Mouse (Mus musculus) embryonic stem cell, embryonic (primary cell): ENCODE measurements around the gene Erp27.

ENCODE experiments used
- CTCF ChIA-PET, 4 experiments: fragments of 300-600 bp in 2 of 4; fragments of 350-600 bp in 2 of 4; sonication (Branson Sonifier 250); formaldehyde crosslinking; loops; one replicate each; lab custom pipeline; 2022; ENCODE audit warnings: inconsistent platforms in 2 of 4; lab: Charles Lee
- POLR2A ChIA-PET, 4 experiments: fragments of 300-600 bp in 2 of 4; fragments of 350-600 bp in 2 of 4; sonication (Branson Sonifier 250); formaldehyde crosslinking; loops; one replicate each; lab custom pipeline; 2022; ENCODE audit warnings: antibody characterized with exemption in 4 of 4, inconsistent platforms in 1 of 4; lab: Charles Lee

Erp27 gene

DNA sequence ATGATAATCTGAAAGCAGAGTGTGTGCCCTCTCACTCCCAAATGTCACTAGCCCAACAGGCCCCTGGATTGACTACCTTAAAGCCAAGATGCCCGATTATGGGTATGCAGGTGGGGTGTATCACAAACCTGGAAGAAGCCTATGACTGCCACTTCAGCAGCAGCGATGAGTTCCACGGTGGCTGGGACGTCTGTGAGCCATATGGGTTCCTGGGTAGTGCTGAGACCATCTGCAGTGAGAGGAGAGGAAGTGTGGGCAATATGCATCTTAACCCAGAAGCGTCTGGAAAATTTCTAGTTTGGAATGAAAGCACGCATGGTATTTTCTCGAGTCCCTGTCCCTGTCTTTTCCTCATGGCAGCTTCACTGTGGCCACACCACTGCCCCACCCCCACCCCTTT is 379 bp downstream of the Erp27 start:
- POLR2A ChIA-PET: interaction anchor here in 1 of 4 experiments (1.1 to 2.3 kb wide), 2 partner anchors 8 to 44 kb away, joined by 4 to 6 read pairs; no protein-coding TSS in a partner anchor
- CTCF ChIA-PET: interaction anchor here in 1 of 4 experiments (1.4 to 1.9 kb wide), 2 partner anchors 60 to 74 kb away, joined by 4 to 10 read pairs; no protein-coding TSS in a partner anchor

DNA sequence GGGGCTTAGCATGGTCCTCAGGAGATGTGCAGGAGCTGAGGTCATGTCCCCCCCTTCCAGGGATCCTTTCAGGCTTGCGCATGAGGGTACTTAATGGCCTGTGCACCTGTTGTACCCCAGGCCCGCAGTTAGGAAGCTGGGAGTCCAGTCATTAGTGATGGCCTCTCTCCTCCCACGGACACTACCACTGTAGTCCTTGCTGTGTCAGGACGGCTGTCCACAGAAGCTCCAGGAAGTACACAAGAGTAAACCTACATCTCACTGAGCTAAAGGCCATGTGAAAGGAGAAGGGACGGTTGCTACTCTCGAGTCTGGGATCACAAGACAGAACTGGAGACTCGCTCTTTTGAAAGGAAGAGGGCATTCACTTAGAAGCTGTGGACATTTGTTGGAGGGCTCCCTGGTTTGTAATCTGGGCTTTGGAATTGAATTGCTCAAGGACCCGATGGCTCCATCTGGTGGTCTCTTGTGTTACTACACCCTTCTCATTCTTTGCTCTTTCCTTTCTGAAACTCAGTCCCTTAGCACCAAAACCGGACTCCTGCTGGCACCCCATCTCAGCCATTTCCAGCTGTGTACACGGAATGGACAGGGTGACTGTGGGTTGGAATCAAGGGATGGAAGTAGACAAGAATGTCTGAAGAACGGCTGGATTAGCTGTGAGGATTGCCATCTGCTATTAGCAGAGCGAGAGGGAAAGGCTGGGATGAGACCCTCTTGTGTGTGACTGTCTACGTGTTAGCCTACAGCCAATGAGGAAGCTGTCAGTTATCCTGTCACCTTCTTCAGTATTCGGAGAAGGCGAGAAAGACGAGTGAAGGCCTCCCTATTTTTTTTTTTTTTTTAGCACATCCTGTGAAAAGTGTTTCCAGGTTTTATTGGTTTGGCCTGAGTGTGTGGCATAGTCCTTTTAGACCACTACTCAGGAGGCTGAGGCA is 1.4 kb downstream of the Erp27 start:
- ChIA-PET CTCF (interaction anchor here in 3 of 4 experiments (0.9 to 2.3 kb wide), 9 partner anchors 9 to 73 kb away, joined by 3 to 10 read pairs (median 6); partner anchors contain the start of gene Arhgdib (in 1 of the 3)), POLR2A (interaction anchor here in 2 of 4 experiments (0.6 to 2.3 kb wide), 8 partner anchors 11 to 117 kb away, joined by 3 to 12 read pairs (median 4); partner anchors contain the start of gene Hist4h4 (in 2 of the 2))

DNA sequence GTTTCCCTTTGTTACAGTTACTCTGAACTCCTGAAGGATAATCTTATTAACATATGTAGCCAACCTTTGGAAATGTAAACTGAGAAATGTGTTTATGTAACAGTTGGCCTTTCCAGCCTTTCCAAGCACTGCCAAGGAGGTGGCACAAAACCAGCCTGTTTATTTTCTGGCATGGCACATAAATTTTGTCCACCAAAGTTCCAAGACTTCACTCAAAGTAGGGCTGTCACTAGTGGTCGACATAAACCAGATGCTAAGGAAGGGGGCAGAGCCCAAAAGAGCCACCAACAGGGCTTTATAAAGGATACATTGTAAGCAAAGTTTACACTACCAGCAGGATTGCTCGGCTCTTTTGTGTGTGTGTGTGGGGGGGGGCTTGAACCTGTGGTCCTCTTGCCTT is 4.1 kb downstream of the Erp27 start:
- POLR2A ChIA-PET: interaction anchor here in 1 of 4 experiments (0.6 kb wide), 1 partner anchor 9 kb away, joined by 3 read pairs; no protein-coding TSS in a partner anchor
- CTCF ChIA-PET: no interaction called here

DNA sequence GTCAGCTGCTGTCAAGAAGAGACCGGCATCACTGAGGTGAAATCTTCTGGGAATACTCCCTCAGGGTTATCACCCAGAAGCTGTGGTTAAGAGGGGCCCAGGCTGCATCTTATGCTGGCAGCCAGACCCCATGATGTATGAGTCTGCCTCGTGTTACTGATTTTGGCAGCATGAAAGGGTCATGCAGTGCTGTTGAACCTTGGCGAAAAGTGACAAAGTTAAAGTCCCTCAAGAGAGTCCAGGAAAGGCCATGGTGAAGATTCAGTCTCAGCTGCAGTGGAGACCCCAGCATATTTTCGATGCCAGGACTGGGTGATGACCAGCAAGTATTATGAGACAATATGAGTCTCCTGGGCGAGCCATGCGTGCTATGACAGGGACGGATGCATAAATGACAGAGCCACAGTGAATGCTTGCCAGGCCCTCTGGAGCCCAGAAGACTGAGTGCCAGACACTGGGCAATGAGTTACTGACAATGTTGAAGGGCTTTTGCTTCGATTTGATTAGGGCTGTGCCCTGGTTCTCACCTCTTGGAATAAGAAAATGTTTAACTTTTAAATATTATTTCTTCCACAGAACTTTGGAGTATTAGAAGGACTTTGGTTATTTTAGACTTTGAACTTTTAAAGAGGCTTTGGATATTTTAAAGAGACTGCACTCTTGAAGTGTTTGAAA is 6.1 kb downstream of the Erp27 start:
- CTCF ChIA-PET: no interaction called here
- POLR2A ChIA-PET: no interaction called here

DNA sequence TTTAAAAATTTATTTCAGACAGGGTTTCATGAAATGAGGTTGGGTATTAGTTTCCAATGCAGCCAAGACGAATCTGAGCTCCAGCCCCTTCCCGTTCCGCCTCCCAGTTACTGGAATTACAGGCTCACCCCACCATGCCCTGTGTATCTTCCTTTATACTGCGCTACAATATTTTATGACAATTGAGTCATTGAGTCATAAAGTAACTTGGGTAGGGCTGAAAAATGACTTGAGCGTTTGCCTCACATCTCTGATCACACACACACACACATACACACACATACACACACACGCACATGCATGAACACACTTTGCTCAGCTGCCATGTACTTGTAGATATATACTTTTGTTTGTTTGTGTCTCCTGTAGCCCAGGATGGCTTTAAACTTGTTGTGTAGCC is 7.7 kb downstream of the Erp27 start:
- CTCF ChIA-PET: interaction anchor here in 1 of 4 experiments (1.7 kb wide), 1 partner anchor 66 kb away, joined by 4 read pairs; no protein-coding TSS in a partner anchor
- POLR2A ChIA-PET: interaction anchor here in 3 of 4 experiments (0.6 to 1.2 kb wide), 7 partner anchors 10 to 111 kb away, joined by 3 to 5 read pairs (median 3); partner anchors contain the start of genes Hist4h4 (in 2 of the 3), BC049715 (in 1 of the 3), Pde6h (in 1 of the 3) and Wbp11 (in 1 of the 3)

DNA sequence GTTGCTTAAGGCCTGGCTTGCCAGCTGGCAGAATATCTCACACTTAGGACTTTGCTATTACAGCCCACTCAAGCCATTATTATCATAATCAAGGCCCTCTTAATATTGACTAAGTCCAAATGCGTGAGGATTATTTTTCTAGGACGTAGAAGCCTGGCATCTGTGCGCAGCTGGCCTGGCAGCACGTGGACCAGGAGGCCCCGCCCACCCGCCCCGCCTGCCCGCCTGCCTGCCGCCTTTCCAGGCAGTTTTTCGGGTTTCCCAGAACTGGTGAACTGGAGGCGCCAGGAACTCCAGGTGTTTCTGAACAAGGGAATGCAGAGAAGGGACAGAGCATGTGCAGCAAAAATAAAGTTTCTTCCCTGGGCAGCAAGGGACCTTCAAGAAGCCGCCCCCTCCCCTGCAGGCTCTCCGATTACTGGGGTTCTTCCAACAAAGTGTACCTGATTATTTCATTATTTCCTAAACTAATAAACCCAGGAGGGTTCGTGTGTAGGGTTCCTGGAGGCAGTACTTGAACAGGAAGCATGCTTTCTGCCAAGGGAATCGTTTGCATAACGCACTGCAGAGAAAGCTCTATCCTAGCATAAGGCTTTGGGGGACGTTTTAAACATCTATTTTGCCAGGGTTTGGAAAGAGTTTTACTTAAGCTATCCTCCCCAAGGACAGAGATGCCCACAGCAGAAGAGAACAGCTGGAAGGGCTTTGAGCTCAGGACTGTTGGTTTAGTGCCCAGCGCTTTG is 8.4 kb downstream of the Erp27 start:
- POLR2A ChIA-PET: interaction anchor here in 3 of 4 experiments (0.6 to 1.2 kb wide), 7 partner anchors 11 to 110 kb away, joined by 3 to 5 read pairs (median 3); partner anchors contain the start of genes Hist4h4 (in 2 of the 3), BC049715 (in 1 of the 3), Pde6h (in 1 of the 3) and Wbp11 (in 1 of the 3)
- CTCF ChIA-PET: interaction anchor here in 1 of 4 experiments (1.7 kb wide), 1 partner anchor 66 kb away, joined by 4 read pairs; no protein-coding TSS in a partner anchor

DNA sequence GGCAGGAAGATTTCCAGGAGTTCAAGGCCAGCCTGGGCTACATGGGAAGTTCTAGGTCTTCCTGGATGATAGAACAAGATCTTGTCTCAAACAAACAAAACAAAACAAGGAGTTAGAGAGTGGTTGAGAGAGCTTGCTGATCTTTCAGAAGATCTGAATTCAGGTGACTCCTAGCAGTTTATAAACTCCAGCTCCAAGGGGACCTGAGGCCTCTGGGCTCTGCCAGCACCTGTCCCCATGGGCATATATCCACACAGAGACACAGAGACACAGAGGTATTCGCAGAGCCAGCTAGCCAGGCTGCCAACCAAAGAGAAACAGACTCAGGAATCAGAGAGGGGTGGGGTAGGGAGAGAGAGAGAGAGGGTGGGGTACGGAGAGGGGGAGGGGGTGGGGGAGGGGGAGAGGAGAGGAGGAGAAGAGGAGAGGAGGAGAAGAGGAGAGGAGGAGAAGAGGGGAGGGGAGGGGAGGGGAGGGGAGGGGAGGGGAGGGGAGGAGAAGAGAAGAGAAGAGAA is 9.2 kb downstream of the Erp27 start:
- CTCF ChIA-PET: interaction anchor here in 1 of 4 experiments (1.7 kb wide), 1 partner anchor 65 kb away, joined by 4 read pairs; no protein-coding TSS in a partner anchor
- POLR2A ChIA-PET: interaction anchor here in 1 of 4 experiments (0.9 kb wide), 1 partner anchor 108 kb away, joined by 4 read pairs; the partner anchor contains the start of gene Hist4h4

DNA sequence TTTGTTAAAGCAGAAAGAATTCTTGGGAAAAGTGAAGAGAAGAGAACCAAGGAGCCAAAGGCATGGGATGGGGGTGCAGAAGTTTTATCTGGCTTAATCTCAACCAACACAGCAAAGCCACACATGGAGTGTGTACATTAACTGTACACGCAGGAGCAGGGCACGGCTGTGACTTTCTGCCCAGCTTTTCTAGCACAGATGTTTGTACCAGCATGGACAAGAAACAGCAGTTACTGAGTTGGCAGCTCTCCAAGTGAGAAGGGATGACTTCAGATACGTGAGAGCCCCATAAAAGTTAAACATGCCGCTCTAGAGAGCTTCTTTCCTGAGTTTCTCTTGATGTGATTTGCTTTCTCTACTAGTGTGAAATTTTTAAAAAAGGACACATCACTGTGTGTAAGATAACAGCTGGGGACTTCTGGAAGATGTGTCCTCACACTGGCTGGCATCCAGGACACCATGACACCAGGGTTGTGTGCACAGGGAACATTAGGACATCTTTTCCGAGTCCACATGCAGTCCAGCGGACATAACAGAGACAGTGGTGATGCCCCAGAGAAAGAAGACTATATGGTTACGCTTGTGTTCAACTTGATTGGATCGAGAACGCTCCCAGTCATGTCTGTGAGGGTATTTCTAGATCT is 11.6 kb downstream of the Erp27 start:
- CTCF ChIA-PET: no interaction called here
- POLR2A ChIA-PET: interaction anchor here in 1 of 4 experiments (0.6 kb wide), 1 partner anchor 321 kb away, joined by 3 read pairs; no protein-coding TSS in a partner anchor

DNA sequence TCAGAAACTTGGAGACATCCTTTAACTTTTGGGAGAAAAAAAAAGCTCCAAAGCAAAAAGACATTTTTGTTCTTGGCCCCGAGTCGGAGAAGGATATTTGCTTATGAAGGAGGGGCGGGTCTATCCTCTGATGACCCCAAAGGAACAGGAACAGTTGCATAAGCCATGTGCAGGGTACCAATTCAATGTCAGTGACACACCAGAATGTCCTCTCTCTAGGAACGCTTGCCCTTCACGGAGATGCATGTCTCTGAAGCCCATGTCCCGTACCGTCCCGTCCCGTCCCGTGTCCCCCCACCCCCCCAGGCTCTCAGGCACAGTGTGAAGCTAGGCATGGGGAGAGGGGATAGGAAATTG is 15.1 kb downstream of the Erp27 start:
- CTCF ChIA-PET: interaction anchor here in 3 of 4 experiments (0.9 to 2.0 kb wide), 5 partner anchors 13 to 59 kb away, joined by 3 to 10 read pairs (median 3); no protein-coding TSS in a partner anchor
- POLR2A ChIA-PET: interaction anchor here in 3 of 4 experiments (0.5 to 2.6 kb wide), 15 partner anchors 23 to 587 kb away, joined by 3 to 12 read pairs (median 3); partner anchors contain the start of genes Hist4h4 (in 2 of the 3), Wbp11 (in 2 of the 3) and H2afj (in 1 of the 3)

DNA sequence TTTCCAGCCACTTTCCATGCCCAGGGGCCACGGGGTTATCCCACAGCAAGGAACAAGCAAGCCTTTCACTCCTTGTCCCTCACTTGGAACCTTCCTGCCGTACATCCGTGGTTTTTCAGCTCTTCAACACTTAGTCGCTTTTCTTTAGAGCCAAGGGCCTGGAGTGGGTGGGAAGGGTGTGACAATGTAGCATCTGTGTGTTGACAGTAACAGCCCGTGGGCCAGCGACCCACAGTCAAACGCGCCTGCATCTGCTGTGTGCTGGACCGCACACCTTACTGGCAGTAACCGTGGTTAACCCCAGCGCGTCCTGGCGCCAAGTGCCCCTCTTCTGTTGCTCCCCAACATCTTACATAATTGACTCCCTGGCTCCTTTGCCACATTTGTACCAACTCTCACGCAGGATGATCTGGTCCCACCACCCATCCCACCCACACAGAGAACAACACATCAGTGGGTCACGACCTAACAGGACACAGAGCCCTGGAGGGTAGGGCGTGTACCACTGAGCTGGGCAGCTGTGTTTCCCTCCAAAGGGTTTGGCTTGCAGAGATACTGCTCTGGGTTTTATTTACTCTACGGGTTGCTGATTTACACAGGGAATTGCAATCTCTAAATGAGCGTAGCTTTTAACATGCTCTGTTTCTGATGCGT is 15.6 kb downstream of the Erp27 start:
- POLR2A ChIA-PET: interaction anchor here in 3 of 4 experiments (0.5 to 2.6 kb wide), 13 partner anchors 14 to 587 kb away, joined by 3 to 12 read pairs (median 3); partner anchors contain the start of genes Hist4h4 (in 2 of the 3), Wbp11 (in 2 of the 3) and H2afj (in 1 of the 3)
- CTCF ChIA-PET: interaction anchor here in 2 of 4 experiments (0.9 to 2.0 kb wide), 4 partner anchors 14 to 59 kb away, joined by 3 to 10 read pairs (median 5); no protein-coding TSS in a partner anchor

DNA sequence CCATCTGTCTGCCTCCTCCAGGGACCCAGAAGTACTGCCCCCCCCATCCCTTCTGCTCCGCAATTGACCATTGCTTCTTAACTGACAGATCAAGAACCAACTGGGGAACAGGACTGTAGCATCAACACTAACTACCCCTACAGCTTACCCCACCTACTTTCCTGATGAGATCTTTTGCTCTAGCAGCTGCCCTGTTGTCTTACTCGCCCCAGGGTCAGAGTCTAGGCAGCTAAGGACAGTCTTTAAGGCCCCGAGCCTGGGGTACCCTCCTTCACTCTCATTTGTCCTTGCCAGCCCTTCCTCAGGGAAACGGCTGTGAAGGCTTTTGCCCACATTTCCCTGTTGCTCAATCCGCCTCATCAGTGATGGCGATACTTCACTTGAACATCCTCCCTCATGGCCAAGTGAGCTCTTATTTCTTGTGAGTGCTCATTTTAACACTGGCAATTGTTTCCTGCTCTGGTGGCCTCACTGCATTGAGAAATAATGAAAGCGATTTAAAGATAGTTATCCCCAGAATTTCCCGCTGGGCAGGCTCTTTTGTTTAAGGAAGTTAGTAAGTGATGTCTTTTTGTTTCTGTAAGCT is 18.0 kb downstream of the Erp27 start:
- ChIA-PET POLR2A (interaction anchor here in 2 of 4 experiments (1.0 to 2.7 kb wide), 2 partner anchors 100 kb away, joined by 3 to 12 read pairs; partner anchors contain the start of gene Hist4h4 (in 1 of the 2)), CTCF (interaction anchor here in 2 of 4 experiments (0.6 to 0.8 kb wide), 2 partner anchors 9 to 30 kb away, joined by 3 read pairs; no protein-coding TSS in a partner anchor)

DNA sequence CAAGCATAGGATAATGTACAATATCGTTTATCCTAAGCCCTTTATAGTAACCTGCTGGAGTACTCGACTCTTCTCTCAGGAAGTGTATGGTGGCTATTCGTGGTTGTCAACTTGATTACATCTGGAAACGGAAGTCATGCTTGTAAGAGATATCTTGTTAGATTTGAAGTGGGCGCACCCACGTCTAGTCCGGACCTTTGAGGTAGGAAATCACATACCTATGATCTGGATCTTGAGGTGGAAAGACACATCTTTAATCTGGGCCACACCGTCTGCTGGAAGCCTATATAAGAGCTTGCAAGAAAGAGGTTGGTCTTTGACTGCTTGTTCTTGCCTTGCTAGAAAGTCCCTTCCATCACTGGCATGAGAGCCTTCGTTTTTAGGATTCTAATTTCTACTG is 19.5 kb downstream of the Erp27 start:
- CTCF ChIA-PET: interaction anchor here in 1 of 4 experiments (0.6 kb wide), 1 partner anchor 509 kb away, joined by 3 read pairs; no protein-coding TSS in a partner anchor
- POLR2A ChIA-PET: interaction anchor here in 1 of 4 experiments (2.7 kb wide), 1 partner anchor 99 kb away, joined by 12 read pairs; the partner anchor contains the start of gene Hist4h4

DNA sequence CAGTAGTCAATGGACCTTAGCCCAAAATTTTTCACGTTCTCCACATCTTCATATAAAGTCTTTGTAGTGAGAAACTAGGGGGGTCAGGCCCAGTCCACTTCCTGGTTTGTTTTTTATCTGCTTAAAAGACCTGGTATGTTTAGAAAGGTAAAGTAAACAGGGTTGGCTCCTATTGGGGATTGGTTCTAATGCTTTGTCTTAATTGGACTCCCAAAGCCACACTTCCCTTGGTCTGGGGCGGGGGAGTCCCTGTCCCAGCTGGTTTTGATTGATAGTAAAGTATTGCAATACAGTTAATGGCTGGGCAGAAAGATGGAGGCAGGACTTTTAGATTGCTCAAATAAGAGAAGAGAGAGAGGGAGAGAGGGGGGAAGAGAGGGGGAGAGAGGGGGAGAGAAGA is 21.0 kb downstream of the Erp27 start:
- ChIA-PET POLR2A (no interaction called here), CTCF (no interaction called here)

DNA sequence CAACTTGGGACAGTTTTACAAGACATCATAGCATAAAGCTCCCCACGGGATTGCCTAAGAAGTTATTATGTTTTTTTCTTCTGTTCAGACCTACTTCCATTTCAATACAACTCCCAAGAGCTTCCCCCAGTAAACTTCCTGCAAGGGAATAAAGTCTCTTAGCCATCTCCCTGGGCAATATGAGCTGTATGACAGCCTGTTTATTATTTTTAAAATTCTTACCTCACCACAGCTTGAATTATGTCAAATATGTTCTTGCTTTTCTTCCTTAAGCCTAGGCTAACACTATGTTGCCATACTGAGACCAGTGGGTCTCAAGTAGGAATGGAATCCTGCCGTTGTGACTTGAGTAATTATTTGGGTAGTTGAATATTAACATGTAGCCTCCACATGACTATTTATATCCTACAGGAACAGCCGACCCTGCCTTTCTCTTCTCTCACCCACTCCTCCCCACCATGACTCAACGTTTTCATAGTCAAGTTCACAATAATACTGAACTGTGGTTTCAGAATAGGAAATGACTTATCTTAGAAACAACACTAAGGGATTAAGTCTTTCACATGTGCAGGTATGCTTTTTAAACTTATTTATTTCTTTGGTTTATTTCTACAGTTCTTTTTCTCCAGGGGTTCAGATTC is 21.5 kb downstream of the Erp27 start:
- CTCF ChIA-PET: no interaction called here
- POLR2A ChIA-PET: no interaction called here

DNA sequence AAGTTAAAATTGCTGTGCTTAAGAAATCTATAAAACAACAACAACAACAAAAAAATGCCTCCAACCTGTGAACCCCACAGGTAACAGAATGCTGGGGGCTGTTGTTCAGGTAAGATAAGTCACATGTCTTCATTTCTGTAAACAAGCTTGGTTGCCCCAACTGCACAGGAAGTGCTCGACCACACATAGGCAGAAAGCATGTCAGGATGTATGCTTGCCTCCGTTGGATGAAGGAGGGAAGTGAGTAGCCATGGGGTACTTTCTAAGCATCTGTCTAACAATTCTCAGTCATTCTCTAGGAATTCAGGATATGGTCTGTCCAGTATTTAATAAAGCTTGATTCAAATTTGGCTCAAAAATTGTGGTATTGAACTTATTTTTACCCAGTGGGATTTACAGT is 23.0 kb downstream of the Erp27 start:
- ChIA-PET CTCF (interaction anchor here in 1 of 4 experiments (0.6 kb wide), 1 partner anchor 81 kb away, joined by 5 read pairs; no protein-coding TSS in a partner anchor), POLR2A (no interaction called here)
